Mouse (Mus musculus) Patski (cell line): Measurements from ENCODE around the gene Cep112. TPM values are rescaled to one million over a fixed set of nuclear protein-coding genes. Genes with fewer than 3 reads are reported as not detected.

Experiments used
- ATAC-seq: fragments of 100-300 bp; one replicate; pipeline ENCODE4 v1.8.0; 2021
- CTCF ChIA-PET: fragments of 350-600 bp; sonication (Branson Sonifier 250); formaldehyde crosslinking; loops from one replicate; lab custom pipeline; 2022; ENCODE audit warnings: inconsistent platforms; lab: Charles Lee
- POLR2A ChIA-PET: fragments of 350-600 bp; sonication (Branson Sonifier 250); formaldehyde crosslinking; loops from one replicate; lab custom pipeline; 2022; ENCODE audit warnings: antibody characterized with exemption, inconsistent platforms; lab: Charles Lee
- DNase-seq: peaks from one replicate; pipeline ENCODE4 v3.0.0-alpha.2; 2011; ENCODE audit warnings: low read depth, low spot score
- H3K27me3 ChIP-seq: fragments of 371-371 bp; one replicate; pipeline ENCODE4 v1.5.1; 2021
- CTCF ChIP-seq: fragments of 100-300 bp; IDR thresholded peaks from one replicate; pipeline ENCODE4 v1.5.1; 2021
- in situ Hi-C: fragments of 300-500 bp; cut with MboI; formaldehyde crosslinking; loops from 3 replicates; pipeline ENCODE4 v1.11.1; 2018; ENCODE audit warnings: low pct_unique_long_range_greater_than_20kb, mixed read lengths
- polyA plus RNA-seq: library from polyadenylated mRNA; unstranded; gene quantifications from one replicate; pipeline ENCODE4 v1.2.3, GENCODE M21; 2021

Gene Cep112
- 9.7 TPM for polyA plus RNA-seq

DNA sequence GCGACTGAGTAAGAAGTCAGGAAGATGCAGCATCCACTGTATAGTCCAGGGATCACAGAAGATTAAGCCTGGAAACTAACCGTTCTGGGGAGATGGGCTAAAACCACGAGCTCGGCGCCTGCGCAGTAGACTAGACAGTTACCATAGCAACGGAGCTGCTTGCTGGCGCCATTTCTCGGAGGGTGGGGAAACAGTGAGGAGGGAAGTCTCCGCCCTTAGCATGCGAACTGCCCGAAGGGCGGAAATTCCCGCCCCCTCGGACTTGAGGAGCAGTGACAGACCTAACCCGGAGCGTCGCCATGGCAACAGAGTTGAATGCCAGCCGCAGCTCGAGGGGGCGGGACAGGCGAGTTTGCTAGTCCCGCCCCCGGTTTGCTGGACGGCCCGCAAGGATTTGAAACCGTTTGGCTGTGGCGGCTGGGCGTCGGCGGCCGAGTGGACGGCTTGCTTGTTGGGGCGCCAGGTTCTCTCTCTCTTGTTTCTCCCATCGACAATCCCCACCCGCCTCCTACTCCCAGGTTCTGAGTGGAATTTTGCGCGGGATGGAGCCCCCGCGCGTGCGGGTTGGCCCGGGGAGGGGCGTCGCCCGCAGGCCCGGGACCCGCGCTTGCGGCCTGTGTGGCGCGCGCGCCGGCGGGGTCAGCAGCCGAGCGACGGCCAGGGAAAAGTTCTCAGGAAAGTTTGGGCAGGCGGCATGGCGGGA is at the start of gene Cep112:
Gene Cep112, plus strand, starts transcription at position 304 of the 703 bp plus-strand sequence.
- CTCF ChIA-PET: no interaction called here
- ATAC-seq (peak; percentile 96), DNase-seq (peak; percentile 96)
- no peak for TF ChIP-seq CTCF
- no peaks in the 10 kb centered on the region for H3K27me3 ChIP-seq
- in situ Hi-C loops: loop anchor here (25.0 kb wide), 1 partner anchor 788 kb away; no protein-coding TSS in a partner anchor
- POLR2A ChIA-PET: no interaction called here

DNA sequence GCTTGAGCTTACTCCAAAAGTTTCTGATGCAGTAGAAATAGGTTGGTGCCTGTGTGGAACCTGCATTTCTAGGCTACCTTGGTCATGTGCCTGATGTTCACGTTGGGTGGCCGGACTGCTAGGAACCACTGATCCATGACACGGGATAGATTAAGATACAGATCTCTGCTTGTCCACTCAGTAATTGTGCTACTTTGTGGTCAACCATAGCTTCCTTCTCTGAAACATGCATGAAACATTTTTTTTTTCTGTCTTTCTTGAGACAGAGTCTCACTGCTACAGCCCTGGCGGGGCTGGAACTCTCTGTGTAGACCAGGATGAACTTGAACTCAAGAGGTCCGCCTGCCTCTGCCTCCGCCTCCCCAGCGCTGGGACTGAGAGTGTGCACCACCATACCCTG is 48.2 kb upstream of the Cep112 start:
- H3K27me3 ChIP-seq: no peaks in the 10 kb centered on the region
- ChIA-PET CTCF (interaction anchor here (0.9 to 3.3 kb wide), 4 partner anchors 235 to 366 kb away, joined by 3 to 10 read pairs (median 4); no protein-coding TSS in a partner anchor), POLR2A (interaction anchor here (1.0 kb wide), 1 partner anchor 35 kb away, joined by 3 read pairs; no protein-coding TSS in a partner anchor)
- in situ Hi-C loops: loop anchor here (10.0 kb wide), 1 partner anchor 182 kb away; no protein-coding TSS in a partner anchor
- no peak for TF ChIP-seq CTCF
- ATAC-seq (no peak), DNase-seq (no peak)

DNA sequence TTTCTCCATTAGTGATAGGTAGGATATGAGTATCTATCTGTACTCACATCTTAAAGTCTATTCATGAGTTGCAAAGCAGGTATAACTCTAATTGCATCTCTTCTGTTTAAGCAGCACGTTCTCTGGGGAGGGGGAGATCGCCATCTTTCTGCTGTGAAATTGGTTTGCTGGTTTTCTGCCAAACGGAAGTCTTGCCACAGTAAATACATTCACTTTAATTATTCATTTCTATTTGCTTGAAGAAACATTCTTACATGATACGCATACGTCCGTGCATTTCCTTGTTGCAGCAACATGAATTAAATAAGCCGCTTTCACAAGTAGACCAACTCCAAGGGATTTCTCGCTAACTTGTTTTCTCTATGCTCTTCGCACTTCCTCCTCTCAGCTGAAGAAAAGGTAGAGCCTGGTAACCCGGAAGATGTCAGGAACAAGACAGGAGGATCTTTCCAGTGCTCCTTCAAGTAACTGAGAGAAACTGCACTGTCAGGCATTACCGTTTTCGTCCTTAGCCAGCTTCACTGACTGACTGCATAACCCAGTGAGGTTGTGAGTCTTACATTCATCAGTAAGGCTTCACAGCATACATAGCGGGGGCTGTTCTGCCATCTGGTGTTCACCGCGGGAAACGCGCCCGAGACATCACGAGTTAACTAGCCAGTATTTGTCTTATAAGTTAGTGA is 47.2 kb upstream of the Cep112 start:
- POLR2A ChIA-PET: no interaction called here
- peak; percentile 65 for ATAC-seq
- H3K27me3 ChIP-seq: no peaks in the 10 kb centered on the region
- DNase-seq: peak; percentile 30
- CTCF ChIA-PET: interaction anchor here (0.7 to 3.3 kb wide), 8 partner anchors 13 to 367 kb away, joined by 3 to 10 read pairs (median 3); no protein-coding TSS in a partner anchor
- in situ Hi-C loops: loop anchor here (10.0 kb wide), 1 partner anchor 183 kb away; no protein-coding TSS in a partner anchor
- TF ChIP-seq CTCF: peak; percentile 98

DNA sequence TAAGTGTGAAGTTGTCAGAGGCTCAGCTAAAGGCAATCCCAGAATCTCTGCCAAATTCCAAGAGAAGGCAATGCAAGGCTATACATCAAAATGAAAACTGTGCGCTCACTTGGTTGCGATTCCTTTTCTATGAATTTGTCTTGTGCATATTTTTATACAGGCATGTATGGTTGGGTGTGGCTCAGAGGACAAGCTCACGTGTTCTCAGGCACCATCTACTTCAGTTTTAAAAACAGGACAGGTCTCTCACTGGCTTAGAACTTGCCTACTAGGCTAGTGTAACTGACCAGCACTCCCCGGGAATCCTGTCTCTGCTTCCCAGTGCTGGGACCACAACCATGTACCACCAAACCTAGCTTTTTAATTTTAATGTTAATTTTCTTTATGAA is 46.6 kb upstream of the Cep112 start:
- TF ChIP-seq CTCF: no peak
- CTCF ChIA-PET: interaction anchor here (0.7 to 3.3 kb wide), 5 partner anchors 33 to 368 kb away, joined by 3 to 10 read pairs (median 3); no protein-coding TSS in a partner anchor
- POLR2A ChIA-PET: no interaction called here
- ATAC-seq: no peak
- in situ Hi-C loops: loop anchor here (10.0 kb wide), 1 partner anchor 184 kb away; no protein-coding TSS in a partner anchor
- DNase-seq: no peak
- no peaks in the 10 kb centered on the region for H3K27me3 ChIP-seq

DNA sequence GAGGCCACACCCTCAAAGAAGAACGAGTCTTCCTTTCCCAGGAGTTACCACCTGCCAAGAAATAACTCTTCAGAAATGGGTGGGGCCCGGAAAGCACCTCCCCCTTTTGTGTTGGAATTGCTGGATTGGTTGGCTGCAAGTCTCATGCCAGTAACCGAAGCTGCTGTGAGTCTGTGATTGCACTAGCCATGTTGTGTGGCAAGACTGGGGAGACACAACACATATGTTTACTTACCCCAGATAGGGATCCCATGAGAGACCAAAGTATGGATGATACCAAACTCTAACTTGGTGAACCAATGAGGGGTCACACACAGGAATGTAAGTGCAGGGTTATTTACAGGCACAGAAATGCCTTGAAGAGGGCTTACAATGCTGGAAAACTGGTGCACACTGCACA is 42.3 kb upstream of the Cep112 start:
- CTCF ChIA-PET: interaction anchor here (1.8 kb wide), 1 partner anchor 372 kb away, joined by 5 read pairs; no protein-coding TSS in a partner anchor
- in situ Hi-C loops: no loop called here
- no peak for ATAC-seq

DNA sequence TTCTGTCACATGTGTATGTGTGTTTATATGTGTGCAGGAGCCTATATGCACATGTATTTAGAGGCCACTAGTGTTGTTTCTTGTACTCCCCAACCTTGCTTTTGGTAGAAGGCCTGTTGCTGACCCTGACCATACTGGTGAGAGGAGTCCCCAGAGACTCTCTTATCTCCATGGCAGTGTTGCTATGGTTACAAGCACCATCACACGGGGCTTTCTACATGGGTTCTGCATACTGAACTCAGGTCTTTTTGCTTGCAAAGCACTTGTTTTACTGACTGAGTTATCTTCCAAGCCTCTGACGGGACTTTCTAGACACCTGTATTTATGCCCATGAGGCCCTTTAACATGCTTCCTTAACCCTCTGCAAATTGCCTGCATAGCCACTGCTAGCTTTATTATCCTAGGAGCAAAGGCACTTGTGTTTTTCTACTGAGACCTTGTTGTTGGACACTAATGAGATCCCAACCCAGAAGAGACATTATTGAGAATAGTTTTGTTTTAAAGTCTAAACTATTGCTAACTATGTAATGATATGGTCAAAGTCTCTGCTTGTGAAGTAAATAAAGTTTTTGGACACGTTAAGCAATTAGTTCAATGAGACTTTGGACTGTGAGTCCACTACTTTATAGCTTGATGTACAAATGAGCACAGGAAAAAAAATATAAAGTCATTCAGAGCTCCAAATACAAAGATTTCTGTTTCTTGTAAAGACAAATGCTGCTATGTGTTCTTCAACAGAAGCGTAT is 39.9 kb upstream of the Cep112 start:
- CTCF ChIA-PET: interaction anchor here (1.0 to 1.4 kb wide), 2 partner anchors 354 to 520 kb away, joined by 3 to 5 read pairs; no protein-coding TSS in a partner anchor

More for the DNA sequence above, 42.3 kb upstream of the Cep112 start:
- DNase-seq: no peak
- no peaks in the 10 kb centered on the region for H3K27me3 ChIP-seq
- TF ChIP-seq CTCF: no peak
- POLR2A ChIA-PET: no interaction called here

DNA sequence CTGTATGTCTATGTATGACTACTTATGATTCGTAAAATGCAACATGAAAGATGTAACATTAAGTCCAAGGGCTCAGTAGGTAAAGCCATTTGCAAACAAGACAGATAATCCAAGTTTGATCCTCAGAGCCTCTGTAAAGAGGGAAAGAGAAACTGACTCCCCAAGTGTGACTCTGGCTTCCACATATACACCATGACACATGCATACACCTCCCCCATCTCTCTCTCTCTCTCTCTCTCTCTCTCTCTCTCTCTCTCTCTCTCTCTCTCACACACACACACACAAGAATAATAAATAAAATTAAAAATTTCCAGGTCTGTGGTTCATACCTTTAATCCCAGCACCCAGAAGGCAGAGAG is 39.3 kb upstream of the Cep112 start:
- CTCF ChIA-PET: interaction anchor here (1.4 kb wide), 1 partner anchor 354 kb away, joined by 5 read pairs; no protein-coding TSS in a partner anchor

More for the DNA sequence above, 39.9 kb upstream of the Cep112 start:
- POLR2A ChIA-PET: interaction anchor here (0.5 kb wide), 1 partner anchor 321 kb away, joined by 3 read pairs; no protein-coding TSS in a partner anchor
- in situ Hi-C loops: no loop called here
- no peak for TF ChIP-seq CTCF
- no peak for DNase-seq
- ATAC-seq: no peak
- H3K27me3 ChIP-seq: no peaks in the 10 kb centered on the region

DNA sequence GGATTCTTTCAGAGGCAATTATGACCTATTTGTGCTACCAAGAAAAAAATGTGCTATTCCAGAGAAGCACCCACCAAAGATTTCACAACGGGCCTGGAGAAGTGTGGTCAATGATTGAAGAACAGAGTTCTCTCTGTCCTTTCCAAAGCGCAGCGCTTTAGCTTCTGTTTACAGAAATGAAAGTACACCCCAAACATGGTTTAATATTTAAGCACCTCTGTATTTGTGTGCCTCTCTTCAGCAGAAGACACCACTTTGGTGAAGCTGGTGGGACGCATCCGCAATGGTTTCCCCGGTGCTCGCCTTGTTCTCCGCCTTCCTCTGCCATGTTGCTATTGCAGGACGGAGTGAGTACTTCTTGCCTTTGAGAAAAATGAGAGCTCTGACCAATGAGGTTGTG is 29.9 kb upstream of the Cep112 start:
- no peak for TF ChIP-seq CTCF
- ATAC-seq (no peak), DNase-seq (no peak)
- ChIA-PET POLR2A (no interaction called here), CTCF (no interaction called here)
- in situ Hi-C loops: no loop called here
- H3K27me3 ChIP-seq: peaks cover 5% of the 10 kb centered on the region

More for the DNA sequence above, 39.3 kb upstream of the Cep112 start:
- no peaks in the 10 kb centered on the region for H3K27me3 ChIP-seq
- POLR2A ChIA-PET: no interaction called here
- DNase-seq (no peak), ATAC-seq (no peak)
- TF ChIP-seq CTCF: no peak
- in situ Hi-C loops: no loop called here

DNA sequence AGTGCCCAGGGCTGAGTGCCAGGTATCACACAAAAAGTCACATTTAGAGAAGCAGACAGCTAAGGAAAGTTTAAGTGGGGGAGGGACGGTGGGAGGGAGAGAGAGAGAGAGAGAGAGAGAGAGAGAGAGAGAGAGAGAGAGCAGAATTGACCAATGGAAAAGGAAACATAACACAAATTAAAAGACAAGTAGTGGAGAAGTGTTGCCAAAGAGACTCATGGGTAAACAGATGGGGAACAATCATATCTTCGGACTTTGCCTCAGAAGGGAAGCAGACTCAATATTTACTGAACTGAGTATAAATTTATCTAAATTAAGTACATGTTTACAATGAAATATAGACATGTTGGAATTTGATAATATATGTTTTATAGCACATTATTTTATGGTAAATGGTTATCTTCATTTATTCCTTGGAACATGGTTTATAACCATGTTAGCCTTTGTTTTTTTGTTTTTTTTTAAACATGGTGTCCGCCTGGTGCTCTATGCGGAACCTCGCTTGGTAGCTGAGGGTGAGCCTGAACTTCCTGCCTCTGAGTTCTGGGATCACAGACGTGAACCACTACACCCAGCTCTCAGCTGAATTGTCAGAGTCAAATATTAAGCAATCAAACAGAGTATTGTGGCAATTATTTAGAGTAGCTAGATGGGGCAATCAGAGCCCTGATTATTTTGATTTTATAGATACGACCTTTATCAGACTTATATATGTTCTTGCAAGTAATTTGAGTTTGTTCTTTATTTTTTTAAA is 28.7 kb upstream of the Cep112 start:
- no peak for TF ChIP-seq CTCF
- in situ Hi-C loops: no loop called here
- peaks cover 5% of the 10 kb centered on the region for H3K27me3 ChIP-seq
- POLR2A ChIA-PET: interaction anchor here (0.7 kb wide), 1 partner anchor 361 kb away, joined by 3 read pairs; no protein-coding TSS in a partner anchor
- no peak for ATAC-seq
- CTCF ChIA-PET: no interaction called here
- DNase-seq: no peak
